Mouse (Mus musculus) forebrain, postnatal 0 days (tissue): ENCODE measurements around the gene Cldn19. TPM values are rescaled to one million over a fixed set of nuclear protein-coding genes. Genes with fewer than 3 reads are reported as not detected.
"Not testable (repeated sequence)": the region's sequence is repeated elsewhere in the genome, so short reads cannot be mapped to it uniquely, and the experiment has no call there.

ENCODE experiments used
- ATAC-seq: fragments of 200-750 bp; cut with Nextera tagmentation; 2 replicates; pipeline ENCODE4 v1.8.0; 2017; ENCODE audit warnings: mild to moderate bottlenecking, moderate library complexity
- DNase-seq: peaks from one replicate; pipeline ENCODE4 v3.0.0-alpha.2; 2015
- H3K27ac ChIP-seq: fragments of 300-500 bp; sonication (generic); 2 replicates; pipeline ENCODE4 v1.5.1; 2014; ENCODE audit warnings: low read depth, mild to moderate bottlenecking, antibody characterized with exemption, low read length, moderate library complexity, mixed read lengths
- H3K27me3 ChIP-seq: fragments of 300-500 bp; sonication (generic); 2 replicates; pipeline ENCODE4 v1.6.1; 2014; ENCODE audit warnings: mild to moderate bottlenecking, low read length, mixed read lengths; ENCODE audit not compliant: insufficient read depth
- H3K36me3 ChIP-seq: fragments of 300-500 bp; sonication (generic); 2 replicates; pipeline ENCODE4 v1.6.1; 2014; ENCODE audit warnings: mild to moderate bottlenecking, moderate library complexity; ENCODE audit not compliant: insufficient read depth
- H3K4me1 ChIP-seq: fragments of 300-500 bp; sonication (generic); 2 replicates; pipeline ENCODE4 v1.6.1; 2014; ENCODE audit warnings: antibody characterized with exemption; ENCODE audit not compliant: insufficient read depth
- H3K4me2 ChIP-seq: fragments of 300-500 bp; sonication (generic); 2 replicates; pipeline ENCODE4 v1.6.1; 2014; ENCODE audit warnings: low read depth, mild to moderate bottlenecking, moderate library complexity
- H3K4me3 ChIP-seq: fragments of 300-500 bp; sonication (generic); 2 replicates; pipeline ENCODE4 v1.5.1; 2014; ENCODE audit warnings: low read depth, low read length, mixed read lengths
- H3K9ac ChIP-seq: fragments of 300-500 bp; sonication (generic); 2 replicates; pipeline ENCODE4 v1.6.1; 2014; ENCODE audit warnings: mild to moderate bottlenecking
- H3K9me3 ChIP-seq: fragments of 300-500 bp; sonication (generic); 2 replicates; pipeline ENCODE4 v1.6.1; 2016; ENCODE audit warnings: low read length
- CTCF ChIP-seq: sonication (generic); IDR thresholded peaks from 2 replicates; pipeline ENCODE4 v1.5.1; 2016; ENCODE audit warnings: antibody characterized with exemption, control low read depth, low read depth
- WGBS: fragments of 180-500 bp; shearing (Covaris S2); extraction: QIAGEN DNeasy Blood & Tissue Kit; methylation state at CpG from one replicate; pipeline ENCODE4 v1.1.7; 2014; 5-methylcytosine and 5-hydroxymethylcytosine counted together
- polyA plus RNA-seq: library from polyadenylated mRNA; unstranded; fragments of >200 nt; fragmentation: Nextera tagmentation; extraction: Ambion mirVana; gene quantifications from 2 replicates; pipeline ENCODE4 v1.2.1, GENCODE M21; 2015
- total RNA-seq: library from RNA; depleted of rRNA; stranded (reverse); fragments of >200 nt; gene quantifications from 2 replicates; pipeline ENCODE4 v1.2.3, GENCODE M21; 2014

Gene Cldn19
- total and polyA plus RNA-seq, 2 experiments from 2014 or later = 0.86 to 1.7 TPM

DNA sequence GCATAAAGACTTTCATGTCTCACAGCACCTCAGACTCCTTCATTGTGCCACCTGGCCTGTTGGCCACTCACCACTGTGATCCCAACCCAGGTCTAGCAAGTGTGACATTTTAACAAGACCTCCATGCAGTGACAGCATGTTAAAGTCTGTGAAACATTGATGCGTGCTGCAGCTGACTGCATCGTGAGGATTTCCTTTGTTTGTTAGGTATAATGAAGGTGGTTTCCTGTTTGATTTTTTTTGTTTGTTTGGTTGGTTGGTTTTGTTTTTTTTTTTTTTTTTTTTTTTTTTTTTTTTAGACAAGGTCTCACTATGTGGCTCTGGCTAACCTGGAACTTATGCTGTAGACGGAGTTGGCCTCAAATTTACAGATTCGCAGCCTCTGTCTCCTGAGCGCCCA is 7.3 kb downstream of the Cldn19 start:
- no peaks in the 10 kb centered on the region for H3K27me3 ChIP-seq
- no peak overlapping the region for H3K4me3 ChIP-seq
- no peak for TF ChIP-seq CTCF
- H3K4me2 ChIP-seq = no peak overlapping the region
- no peaks in the 10 kb centered on the region for H3K4me1 ChIP-seq
- H3K27ac ChIP-seq = no peak overlapping the region
- no peak overlapping the region for H3K9ac ChIP-seq
- DNase-seq (no peak), ATAC-seq (no peak)
- H3K36me3 ChIP-seq = no peaks in the 10 kb centered on the region
- H3K9me3 ChIP-seq = no peaks in the 10 kb centered on the region
- 85% methylated on average over 5 of the region's 5 CpGs for WGBS

DNA sequence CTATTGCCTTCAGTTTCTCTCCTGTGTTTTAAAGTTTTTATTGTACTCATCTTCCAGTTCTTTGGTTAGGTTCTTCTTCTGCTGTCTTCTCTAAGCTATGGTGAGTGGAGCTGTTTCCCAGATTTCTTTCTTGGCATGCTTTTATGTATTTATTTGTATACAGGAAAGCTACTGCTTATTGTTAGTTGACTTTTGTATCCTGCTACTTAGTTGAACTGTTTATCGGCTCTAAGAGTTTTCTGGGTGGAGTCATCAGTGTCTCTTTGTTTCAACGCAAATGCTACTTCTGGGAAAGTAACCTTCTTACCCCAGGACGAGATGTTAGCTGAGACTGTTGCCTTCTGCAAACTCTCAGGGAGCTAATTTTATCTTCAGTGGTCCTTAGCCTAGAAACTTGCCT is 8.2 kb downstream of the Cldn19 start:
- no peaks in the 10 kb centered on the region for H3K9me3 ChIP-seq
- H3K4me3 ChIP-seq = no peak overlapping the region
- no peak overlapping the region for H3K4me2 ChIP-seq
- H3K4me1 ChIP-seq = no peaks in the 10 kb centered on the region
- no peak for TF ChIP-seq CTCF
- H3K27ac ChIP-seq = no peak overlapping the region
- H3K27me3 ChIP-seq = no peaks in the 10 kb centered on the region
- DNase-seq (no peak), ATAC-seq (no peak)
- no peak overlapping the region for H3K9ac ChIP-seq
- peaks cover 3% of the 10 kb centered on the region; the same call in 1 of the 2 replicates for H3K36me3 ChIP-seq
- 72% methylated on average over 3 of the region's 3 CpGs for WGBS

DNA sequence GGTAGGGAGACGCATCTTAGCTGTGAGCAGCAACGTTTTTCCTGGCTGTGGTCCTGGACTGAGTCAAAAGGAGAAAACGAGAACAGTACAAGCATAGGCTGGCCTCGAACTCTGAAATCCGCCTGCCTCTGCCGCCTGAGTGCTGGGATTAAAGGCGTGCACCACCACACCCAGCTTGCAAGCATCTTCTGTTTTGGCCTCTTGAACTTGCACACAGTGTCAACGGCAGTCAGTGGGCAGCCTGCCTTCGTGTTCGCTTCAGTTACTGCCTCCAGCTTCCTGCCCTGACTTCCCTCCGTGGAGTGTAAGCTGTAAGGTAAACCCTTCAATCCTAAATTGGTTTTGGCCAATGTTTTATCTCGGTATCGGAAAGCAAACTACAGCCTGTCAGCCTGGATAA is 11.4 kb downstream of the Cldn19 start:
- DNase-seq (no peak), ATAC-seq (no peak)
- Histone ChIP-seq H3K4me3 (no peak overlapping the region), H3K4me1 (no peaks in the 10 kb centered on the region), H3K27ac (no peak overlapping the region), H3K4me2 (no peak overlapping the region), H3K36me3 (peaks cover 14% of the 10 kb centered on the region), H3K9ac (no peak overlapping the region), H3K27me3 (no peaks in the 10 kb centered on the region), H3K9me3 (no peaks in the 10 kb centered on the region)
- TF ChIP-seq CTCF = no peak
- 74% methylated on average over 13 of the region's 13 CpGs for WGBS

DNA sequence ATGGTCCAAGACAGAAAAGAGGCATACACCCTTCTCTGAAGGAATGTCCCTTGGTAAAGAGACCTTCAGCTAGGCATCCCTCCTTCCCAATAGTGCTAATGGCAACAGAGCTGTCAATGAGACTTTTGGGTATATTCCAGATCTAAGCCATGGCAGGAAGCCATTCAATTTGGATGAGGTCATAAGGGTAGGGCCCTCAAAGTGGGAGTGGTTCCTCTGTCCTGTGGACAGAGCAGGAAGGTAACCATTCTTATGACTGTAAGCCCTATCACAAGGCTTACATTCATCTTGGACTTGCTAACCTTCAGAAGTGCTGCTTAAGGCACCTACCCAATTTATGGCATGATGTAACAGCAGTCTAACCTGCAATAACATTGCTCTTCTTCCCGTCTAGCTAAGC is 19.4 kb downstream of the Cldn19 start:
- H3K36me3 ChIP-seq = peaks cover 74% of the 10 kb centered on the region

DNA sequence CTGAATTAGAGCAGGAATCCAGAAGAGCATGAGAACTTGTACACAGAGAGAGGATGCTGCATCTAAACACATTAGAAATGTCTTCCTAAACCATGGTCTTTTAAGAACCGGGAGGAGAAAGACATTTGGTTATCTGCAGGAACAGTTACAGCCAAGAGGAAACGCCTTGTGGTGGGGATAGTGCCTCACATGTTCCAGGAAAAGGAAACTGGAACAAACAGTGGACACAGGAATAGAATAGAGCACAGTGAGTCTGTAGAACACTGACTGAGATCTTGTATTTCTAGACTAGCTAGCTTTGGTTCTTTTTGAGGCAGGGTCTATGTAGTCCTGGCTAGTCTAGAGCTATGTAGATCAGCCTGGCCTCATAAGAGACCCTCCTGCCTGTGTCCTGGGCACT is 20.0 kb downstream of the Cldn19 start:
- Histone ChIP-seq H3K4me3 (no peak overlapping the region), H3K4me1 (no peaks in the 10 kb centered on the region), H3K9ac (no peak overlapping the region), H3K36me3 (peaks cover 80% of the 10 kb centered on the region), H3K4me2 (no peak overlapping the region), H3K27ac (no peak overlapping the region), H3K27me3 (no peaks in the 10 kb centered on the region), H3K9me3 (no peaks in the 10 kb centered on the region)
- WGBS = 77% methylated on average over 2 of the region's 2 CpGs
- no peak for TF ChIP-seq CTCF
- DNase-seq (no peak), ATAC-seq (no peak)

More for the DNA sequence above, 19.4 kb downstream of the Cldn19 start:
- no peak for TF ChIP-seq CTCF
- ATAC-seq (no peak), DNase-seq (no peak)
- H3K27me3 ChIP-seq = no peaks in the 10 kb centered on the region
- H3K9me3 ChIP-seq = no peaks in the 10 kb centered on the region
- H3K4me2 ChIP-seq = no peak overlapping the region
- no peak overlapping the region for H3K9ac ChIP-seq
- H3K4me3 ChIP-seq = no peak overlapping the region
- 83% methylated on average over 1 of the region's 1 CpGs for WGBS
- no peak overlapping the region for H3K27ac ChIP-seq
- H3K4me1 ChIP-seq = no peaks in the 10 kb centered on the region

DNA sequence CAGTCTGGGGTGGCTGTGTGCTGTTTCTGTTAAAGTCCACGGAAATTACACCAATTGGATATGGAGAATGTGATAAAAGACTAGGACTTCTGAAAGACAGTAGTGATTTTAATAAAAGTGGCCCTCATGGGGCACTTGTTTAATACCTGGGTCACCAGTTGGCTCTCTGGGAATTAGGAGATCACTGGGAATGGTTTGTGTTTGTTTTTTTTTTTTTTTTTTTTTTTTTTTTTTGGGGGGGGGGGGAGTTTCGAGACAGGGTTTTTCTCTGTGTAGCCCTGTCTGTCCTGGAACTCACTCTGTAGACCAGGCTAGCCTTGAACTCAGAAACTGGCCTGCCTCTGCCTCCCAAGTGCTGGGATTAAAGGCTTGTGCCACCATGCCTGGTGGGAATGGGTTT is 20.5 kb downstream of the Cldn19 start:
- DNase-seq (no peak), ATAC-seq (no peak)
- no peak overlapping the region for H3K4me2 ChIP-seq
- no peak for TF ChIP-seq CTCF
- H3K27me3 ChIP-seq = no peaks in the 10 kb centered on the region
- no peaks in the 10 kb centered on the region for H3K9me3 ChIP-seq
- WGBS = 76% methylated on average over 2 of the region's 2 CpGs
- H3K36me3 ChIP-seq = peaks cover 80% of the 10 kb centered on the region
- no peak overlapping the region for H3K9ac ChIP-seq
- no peak overlapping the region for H3K27ac ChIP-seq
- H3K4me3 ChIP-seq = no peak overlapping the region
- H3K4me1 ChIP-seq = no peaks in the 10 kb centered on the region

DNA sequence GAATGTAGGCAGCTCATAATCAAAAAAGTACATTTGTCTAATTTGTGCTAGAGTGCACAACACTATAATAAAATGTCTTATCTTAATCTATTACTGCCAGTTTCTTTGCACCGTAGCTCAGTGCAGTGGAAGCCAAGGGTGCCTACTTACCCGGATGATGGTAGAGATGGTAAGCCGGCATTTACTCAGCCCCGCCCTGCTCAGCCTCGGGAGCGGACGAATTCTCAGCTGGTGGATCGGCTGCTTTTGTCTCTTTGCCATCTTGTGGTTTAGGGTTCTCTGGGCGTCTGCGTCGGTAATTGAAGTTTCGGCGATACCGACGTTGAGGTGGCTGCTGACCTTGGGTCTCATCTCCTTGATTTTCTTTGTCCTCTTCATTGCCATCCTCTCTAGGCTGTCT is 23.6 kb downstream of the Cldn19 start:
- H3K4me2 ChIP-seq, H3K9ac ChIP-seq, H3K4me3 ChIP-seq, H3K27ac ChIP-seq, H3K4me1 ChIP-seq, H3K9me3 ChIP-seq, DNase-seq, ATAC-seq, H3K27me3 ChIP-seq: not testable (repeated sequence)
- WGBS = 88% methylated on average over 15 of the region's 15 CpGs
- H3K36me3 ChIP-seq = peaks cover 78% of the 10 kb centered on the region

DNA sequence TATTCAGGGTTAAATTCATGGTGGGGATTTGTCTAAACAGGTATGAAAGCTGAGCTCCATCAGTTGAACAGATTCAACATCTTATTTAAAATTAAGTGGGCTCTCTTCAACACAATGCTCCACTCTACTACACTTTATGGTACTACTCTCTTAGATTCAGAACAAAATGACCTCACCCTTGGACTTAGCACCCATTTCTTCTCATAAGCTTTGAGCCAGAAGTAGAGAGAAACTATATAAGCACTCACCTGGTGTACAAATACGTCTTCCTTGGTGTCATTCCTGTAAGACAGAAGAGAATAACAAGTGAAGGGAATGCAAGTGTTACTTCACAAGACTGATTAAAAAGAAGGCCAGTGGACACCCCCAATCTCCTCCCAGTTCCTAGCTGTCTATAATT is 29.6 kb downstream of the Cldn19 start:
- TF ChIP-seq CTCF = no peak
- no peak overlapping the region for H3K9ac ChIP-seq
- DNase-seq (no peak), ATAC-seq (no peak)
- H3K4me1 ChIP-seq = no peaks in the 10 kb centered on the region
- no peak overlapping the region for H3K4me2 ChIP-seq
- no peak overlapping the region for H3K27ac ChIP-seq
- WGBS = 87% methylated on average over 1 of the region's 1 CpGs
- peaks cover 34% of the 10 kb centered on the region for H3K36me3 ChIP-seq
- H3K4me3 ChIP-seq = no peak overlapping the region
- H3K27me3 ChIP-seq = no peaks in the 10 kb centered on the region
- H3K9me3 ChIP-seq = no peaks in the 10 kb centered on the region
